12 mouse cellular contexts compared by ENCODE assay signal in genomic region chr3:142274451-142274850, GRCm38 (mm10).
DNase-seq lines count a peak whose midpoint lies in the region; ATAC-seq and TF ChIP-seq lines count a peak whose summit lies in the region.
"Had no signal": no experiment of that assay in that cellular context is flagged by ENCODE, and none has a peak within 500 bp of the region (broad histone marks: within the 10 kb centered on the region; RNA-seq: fewer than 3 reads in every experiment).

No protein-coding gene starts in this region.

- no peak overlapping the region for H3K4me3 ChIP-seq in liver, adult 2 months (ENCODE audit: insufficient read depth, low read depth, low read length)
- H3K4me3 ChIP-seq in liver, embryonic 11.5 days (ENCODE audit: low read depth, low read length): no peak overlapping the region
- no peak overlapping the region for H3K4me3 ChIP-seq in midbrain, embryonic 16.5 days (ENCODE audit: low read depth, low read length)
- no peak overlapping the region for H3K4me3 ChIP-seq in midbrain, embryonic 14.5 days (replicated peaks; ENCODE audit: low read depth, low read length)
- no peak overlapping the region for H3K4me3 ChIP-seq in hindbrain, embryonic 16.5 days (ENCODE audit: low read length)

- peaks cover 4% of the 10 kb centered on the region for H3K4me1 ChIP-seq in liver, adult 2 months (ENCODE audit: control insufficient read depth, insufficient read depth, low read length)
- H3K4me1 ChIP-seq in liver, embryonic 11.5 days (replicated peaks; ENCODE audit: control insufficient read depth, insufficient read depth, low read length): no peaks in the 10 kb centered on the region
- no peaks in the 10 kb centered on the region for H3K4me1 ChIP-seq in midbrain, embryonic 16.5 days (ENCODE audit: control insufficient read depth, insufficient read depth, low read length)
- no peaks in the 10 kb centered on the region for H3K4me1 ChIP-seq in midbrain, embryonic 14.5 days (ENCODE audit: control insufficient read depth, insufficient read depth, low read length)
- H3K4me1 ChIP-seq in hindbrain, embryonic 16.5 days (ENCODE audit: control insufficient read depth, insufficient read depth, low read depth, low read length): no peaks in the 10 kb centered on the region

- no peaks in the 10 kb centered on the region for H3K27me3 ChIP-seq in liver, adult 2 months (ENCODE audit: control insufficient read depth, insufficient read depth, low read length)
- no peaks in the 10 kb centered on the region for H3K27me3 ChIP-seq in liver, embryonic 11.5 days (replicated peaks; ENCODE audit: control insufficient read depth, insufficient read depth, low read length)
- no peaks in the 10 kb centered on the region for H3K27me3 ChIP-seq in midbrain, embryonic 16.5 days (ENCODE audit: control insufficient read depth, insufficient read depth, low read depth, low read length)
- H3K27me3 ChIP-seq in midbrain, embryonic 14.5 days (ENCODE audit: control insufficient read depth, insufficient read depth, low read length): no peaks in the 10 kb centered on the region
- no peaks in the 10 kb centered on the region for H3K27me3 ChIP-seq in hindbrain, embryonic 16.5 days (replicated peaks; ENCODE audit: control insufficient read depth, insufficient read depth, low read length)

- H3K9ac ChIP-seq in liver, adult 2 months (ENCODE audit: low read depth, low read length): no peak overlapping the region
- no peak overlapping the region for H3K9ac ChIP-seq in liver, embryonic 11.5 days (ENCODE audit: low read depth, low read length)
- H3K9ac ChIP-seq in midbrain, embryonic 16.5 days (ENCODE audit: low read depth, low read length): no peak overlapping the region
- no peak overlapping the region for H3K9ac ChIP-seq in midbrain, embryonic 14.5 days (replicated peaks; ENCODE audit: low read length)
- no peak overlapping the region for H3K9ac ChIP-seq in hindbrain, embryonic 16.5 days (ENCODE audit: low read depth, low read length)

- ATAC-seq in liver, embryonic 11.5 days (replicated peaks; ENCODE audit: low FRiP score): no peak
- 0 out of 2 replicates have a peak, but pooled peaks have one; percentile 36 for ATAC-seq in midbrain, embryonic 16.5 days
- no peak for ATAC-seq in midbrain, embryonic 14.5 days (ENCODE audit: low FRiP score, low TSS enrichment)
- ATAC-seq in hindbrain, embryonic 16.5 days: no peak
- no peak for ATAC-seq in granulocyte monocyte progenitor cell, adult 5-6 weeks (replicated peaks; ENCODE audit: poor library complexity, severe bottlenecking)

- no peaks in the 10 kb centered on the region for H3K79me2 ChIP-seq in liver, adult 2 months (ENCODE audit: control insufficient read depth, insufficient read depth, low read length)

- no peak for TF ChIP-seq CTCF in liver, adult 2 months (IDR thresholded peaks at IDR 0.05; ENCODE audit: low read depth, low read length)

- no peak overlapping the region for H3K4me2 ChIP-seq in liver, embryonic 11.5 days
- H3K4me2 ChIP-seq in midbrain, embryonic 16.5 days (ENCODE audit: low read length): no peak overlapping the region
- no peak overlapping the region for H3K4me2 ChIP-seq in midbrain, embryonic 14.5 days (ENCODE audit: low read length)
- H3K4me2 ChIP-seq in hindbrain, embryonic 16.5 days (ENCODE audit: low read length): no peak overlapping the region

- WGBS in liver, adult 2 months: 27% methylated on average over 3 of the region's 3 CpGs
- WGBS in liver, embryonic 11.5 days: 95% methylated on average over 3 of the region's 3 CpGs
- 93% methylated on average over 3 of the region's 3 CpGs for WGBS in midbrain, embryonic 16.5 days
- 93% methylated on average over 3 of the region's 3 CpGs for WGBS in midbrain, embryonic 14.5 days
- 97% methylated on average over 3 of the region's 3 CpGs for WGBS in hindbrain, embryonic 16.5 days

- no peaks in the 10 kb centered on the region for H3K9me3 ChIP-seq in liver, embryonic 11.5 days (ENCODE audit: control insufficient read depth, low read length)
- no peaks in the 10 kb centered on the region for H3K9me3 ChIP-seq in midbrain, embryonic 16.5 days (replicated peaks; ENCODE audit: control insufficient read depth, low read length, poor library complexity, severe bottlenecking)
- no peaks in the 10 kb centered on the region for H3K9me3 ChIP-seq in midbrain, embryonic 14.5 days (ENCODE audit: control insufficient read depth, low read length)
- H3K9me3 ChIP-seq in hindbrain, embryonic 16.5 days (ENCODE audit: control insufficient read depth, low read length): no peaks in the 10 kb centered on the region
- H3K9me3 ChIP-seq: G1E had no signal

- peaks cover 20% of the 10 kb centered on the region for H3K36me3 ChIP-seq in liver, adult 2 months (ENCODE audit: control insufficient read depth, insufficient read depth, low read length)
- H3K36me3 ChIP-seq in liver, embryonic 11.5 days (ENCODE audit: control insufficient read depth, insufficient read depth, low read length): no peaks in the 10 kb centered on the region
- H3K36me3 ChIP-seq in midbrain, embryonic 16.5 days (ENCODE audit: control insufficient read depth, insufficient read depth, low read length): no peaks in the 10 kb centered on the region
- no peaks in the 10 kb centered on the region for H3K36me3 ChIP-seq in midbrain, embryonic 14.5 days (ENCODE audit: control insufficient read depth, insufficient read depth, low read length)
- H3K36me3 ChIP-seq in hindbrain, embryonic 16.5 days (ENCODE audit: control insufficient read depth, insufficient read depth, low read length): no peaks in the 10 kb centered on the region

- TF ChIP-seq POLR2A in liver, adult 2 months (IDR thresholded peaks at IDR 0.05; ENCODE audit: extremely low read depth, insufficient read depth, low read length): no peak

- H3K27ac ChIP-seq in liver, adult 2 months (replicated peaks; ENCODE audit: insufficient read depth, low read depth, low read length): no peak overlapping the region
- H3K27ac ChIP-seq in liver, embryonic 11.5 days (ENCODE audit: low read depth, low read length): no peak overlapping the region
- no peak overlapping the region for H3K27ac ChIP-seq in midbrain, embryonic 16.5 days (ENCODE audit: low read length)
- no peak overlapping the region for H3K27ac ChIP-seq in midbrain, embryonic 14.5 days (replicated peaks; ENCODE audit: low read depth, low read length)
- no peak overlapping the region for H3K27ac ChIP-seq in hindbrain, embryonic 16.5 days (ENCODE audit: low read depth, low read length)

- DNase-seq in liver, adult 2 months (ENCODE audit: extremely low read depth, low read depth, low spot score): peak; percentile 91
- DNase-seq in liver, embryonic 11.5 days (ENCODE audit: low spot score): no peak
- no peak for DNase-seq in midbrain, embryonic 14.5 days
- DNase-seq in kidney, adult 9 months: peak; percentile 50
- DNase-seq: cerebellum, adult 18-20 months; gastrocnemius, postnatal 14 days; lung, postnatal 14 days; thymus, adult 2 months had no signal

Comparison
In these comparisons a context has a peak if more than half of its experiments do, and no peak if none do; other contexts are left out.
1. DNase-seq: peak in liver, adult 2 months (single experiment) and kidney, adult 9 months (single experiment); none in liver, embryonic 11.5 days (single experiment) and midbrain, embryonic 14.5 days (single experiment).